Mouse (Mus musculus) mature B cell (primary cell): ENCODE data around the gene Rbm4.
"Not testable (repeated sequence)": the region's sequence is repeated elsewhere in the genome, so short reads cannot be mapped to it uniquely, and the experiment has no call there.

Experiments used
- in situ Hi-C: fragments of 300-500 bp; cut with MboI; formaldehyde crosslinking; loops from 2 replicates; pipeline ENCODE4 v1.14.3; 2019

Gene Rbm4

GRCm38 (mm10) chr19:4797846-4798245 lies 4.1 kb upstream of the Rbm4 start:
- in situ Hi-C loops, result no loop called here

GRCm38 (mm10) chr19:4795929-4796328 lies 2.2 kb upstream of the Rbm4 start:
- in situ Hi-C loops, result no loop called here

- in situ Hi-C loops, result no loop called here
Observed at GRCm38 (mm10) chr19:4793281-4793830, 345 bp downstream of the Rbm4 start.

- in situ Hi-C loops, result no loop called here
Observed at GRCm38 (mm10) chr19:4786313-4786712, 7.4 kb downstream of the Rbm4 start.

GRCm38 (mm10) chr19:4785206-4785605 lies 8.5 kb downstream of the Rbm4 start:
- in situ Hi-C loops, result no loop called here

GRCm38 (mm10) chr19:4782891-4783290 lies 10.8 kb downstream of the Rbm4 start:
- in situ Hi-C loops, result no loop called here

- in situ Hi-C loops, result no loop called here
Observed at GRCm38 (mm10) chr19:4772785-4773184, 20.9 kb downstream of the Rbm4 start.

GRCm38 (mm10) chr19:4767507-4768148 lies 26.1 kb downstream of the Rbm4 start:
- in situ Hi-C loops, result no loop called here

GRCm38 (mm10) chr19:4762876-4763275 lies 30.8 kb downstream of the Rbm4 start:
- in situ Hi-C loops, result no loop called here

GRCm38 (mm10) chr19:4760544-4760943 lies 33.2 kb downstream of the Rbm4 start:
- in situ Hi-C loops, result not testable (repeated sequence)

- in situ Hi-C loops, result no loop called here
Observed at GRCm38 (mm10) chr19:4756921-4757320, 36.8 kb downstream of the Rbm4 start.

GRCm38 (mm10) chr19:4756193-4756911 lies 37.3 kb downstream of the Rbm4 start, which contains the start of gene Rbm4b:
Rbm4b (plus strand) TSS chr19:4756497.
- in situ Hi-C loops, result no loop called here

GRCm38 (mm10) chr19:4755565-4756192 lies 38.0 kb downstream of the Rbm4 start:
- in situ Hi-C loops, result no loop called here

GRCm38 (mm10) chr19:4749975-4750374 lies 43.7 kb downstream of the Rbm4 start:
- in situ Hi-C loops, result no loop called here

- in situ Hi-C loops, result no loop called here
Observed at GRCm38 (mm10) chr19:4748493-4748892, 45.2 kb downstream of the Rbm4 start.

- in situ Hi-C loops, result no loop called here
Observed at GRCm38 (mm10) chr19:4747631-4748312, 45.9 kb downstream of the Rbm4 start.

GRCm38 (mm10) chr19:4746611-4747010 lies 47.1 kb downstream of the Rbm4 start:
- in situ Hi-C loops, result no loop called here

GRCm38 (mm10) chr19:4745681-4746080 lies 48.0 kb downstream of the Rbm4 start:
- in situ Hi-C loops, result no loop called here

- in situ Hi-C loops, result no loop called here
Observed at GRCm38 (mm10) chr19:4745057-4745456, 48.6 kb downstream of the Rbm4 start.

GRCm38 (mm10) chr19:4744026-4744425 lies 49.7 kb downstream of the Rbm4 start:
- in situ Hi-C loops, result no loop called here

GRCm38 (mm10) chr19:4743524-4743923 lies 50.2 kb downstream of the Rbm4 start:
- in situ Hi-C loops, result no loop called here

GRCm38 (mm10) chr19:4742229-4742628 lies 51.5 kb downstream of the Rbm4 start:
- in situ Hi-C loops, result no loop called here
